Mouse (Mus musculus) liver, embryonic 13.5 days (tissue): ENCODE measurements around the gene Wdr41. TPM values are rescaled to one million over a fixed set of nuclear protein-coding genes. Genes with fewer than 3 reads are reported as not detected.

Source experiments
- polyA plus RNA-seq: library from polyadenylated mRNA; unstranded; fragments of >200 nt; fragmentation: Nextera tagmentation; extraction: Ambion mirVana; gene quantifications from 2 replicates; pipeline ENCODE4 v1.2.1, GENCODE M21; 2015

Wdr41 gene
- polyA plus RNA-seq, 1 experiment from 2014 or later = 6.0 TPM

Other genes with a start within 250 kb of the Wdr41 start
- 124 and 152 TPM in 2 replicates for gene Tbca, start 187.4 kb upstream of the Wdr41 start, polyA plus RNA-seq
- not detected in 2 replicates for gene Otp, start 100.7 kb upstream of the Wdr41 start, polyA plus RNA-seq